In genomic region chr7:27688815-27689612, GRCm38 (mm10) we compare ENCODE assay signal across 8 mouse cellular contexts. TPM values are rescaled to one million over a fixed set of nuclear protein-coding genes. Genes with fewer than 3 reads are reported as not detected.
DNase-seq lines count a peak whose midpoint lies in the region; ATAC-seq lines count a peak whose summit lies in the region.

Gene Zfp607b, plus strand, starts transcription at chr7:27689340.

- H3K4me2 ChIP-seq in heart, embryonic 14.5 days (ENCODE audit: low read length), result peak within 1 kb of the TSS; percentile 88
- H3K4me2 ChIP-seq in liver, embryonic 13.5 days, result peak within 1 kb of the TSS; percentile 79
- peak within 1 kb of the TSS; percentile 85 for H3K4me2 ChIP-seq in stomach, embryonic 16.5 days (ENCODE audit: low read depth, low read length)

- H3K27ac ChIP-seq in heart, embryonic 14.5 days (replicated peaks in 1 of 2; ENCODE audit: control insufficient read depth in 1 of 2, insufficient read depth in 1 of 2, low read depth in 2 of 2, low read length in 2 of 2), result peak within 1 kb of the TSS; percentile 59 to 67
- H3K27ac ChIP-seq in liver, embryonic 13.5 days, result peak within 1 kb of the TSS; percentile 62
- peak within 1 kb of the TSS; percentile 81 for H3K27ac ChIP-seq in stomach, embryonic 16.5 days (ENCODE audit: low read length)

- WGBS in heart, embryonic 14.5 days, result under 1% methylated on average over 19 of the region's 19 CpGs
- 1% methylated on average over 19 of the region's 19 CpGs for whole genome bisulfite sequencing in liver, embryonic 13.5 days (ENCODE audit: insufficient replicate concordance)
- WGBS in stomach, embryonic 16.5 days, result under 1% methylated on average over 19 of the region's 19 CpGs

- peak; percentile 83 for DNase-seq in c-Kit-negative CD71-positive TER-119-positive erythroid progenitor cells, embryonic 14.5 days (ENCODE audit: low read depth, low spot score)
- DNase-seq in fibroblast of lung, adult 2 months (ENCODE audit: low read depth), result peak; percentile 97
- DNase-seq in kidney, postnatal 14 days, result peak; percentile 95
- DNase-seq in liver, embryonic 13.5 days, result peak; percentile 96
- DNase-seq in neural tube, embryonic 10.5 days (ENCODE audit: extremely low spot score, low spot score), result peak; percentile 85

- H3K9ac ChIP-seq in heart, embryonic 14.5 days (ENCODE audit: low read length), result peak within 1 kb of the TSS; percentile 85
- H3K9ac ChIP-seq in liver, embryonic 13.5 days, result peak within 1 kb of the TSS; percentile 75
- H3K9ac ChIP-seq in stomach, embryonic 16.5 days (ENCODE audit: low read length), result peak within 1 kb of the TSS; percentile 78

- H3K4me3 ChIP-seq in heart, embryonic 14.5 days (ENCODE audit: control insufficient read depth in 1 of 2, insufficient read depth in 1 of 2, low read depth in 1 of 2, low read length in 2 of 2), result peak within 1 kb of the TSS; percentile 57 to 66
- H3K4me3 ChIP-seq in liver, embryonic 13.5 days (replicated peaks), result peak within 1 kb of the TSS; percentile 63
- H3K4me3 ChIP-seq in stomach, embryonic 16.5 days (replicated peaks; ENCODE audit: low read length), result peak within 1 kb of the TSS; percentile 64

- no peaks in the 10 kb centered on the region for H3K36me3 ChIP-seq in heart, embryonic 14.5 days (ENCODE audit: control insufficient read depth, insufficient read depth, low read length)
- no peaks in the 10 kb centered on the region for H3K36me3 ChIP-seq in liver, embryonic 13.5 days
- H3K36me3 ChIP-seq in stomach, embryonic 16.5 days (ENCODE audit: control insufficient read depth, insufficient read depth, low read length), result no peaks in the 10 kb centered on the region

- H3K27me3 ChIP-seq in heart, embryonic 14.5 days (ENCODE audit: control insufficient read depth, insufficient read depth, low read length), result peaks cover 10% of the 10 kb centered on the region; the same call in 1 of the 2 replicates
- H3K27me3 ChIP-seq in liver, embryonic 13.5 days, result 0 out of 2 replicates have a peak, but pooled peaks cover 7% of the 10 kb centered on the region
- no peaks in the 10 kb centered on the region for H3K27me3 ChIP-seq in stomach, embryonic 16.5 days (ENCODE audit: control insufficient read depth, insufficient read depth, low read length)

- peak; percentile 98 for ATAC-seq in CD4-positive, CD25-positive, alpha-beta regulatory T cell, adult 4 months
- peak; percentile 100 for ATAC-seq in heart, embryonic 14.5 days (ENCODE audit: insufficient number of reproducible peaks, insufficient read depth, low FRiP score, low read depth)
- ATAC-seq in liver, embryonic 13.5 days (ENCODE audit: low read depth), result peak; percentile 99
- peak; percentile 99 for ATAC-seq in stomach, embryonic 16.5 days (ENCODE audit: insufficient read depth, low FRiP score)

- H3K9me3 ChIP-seq in heart, embryonic 14.5 days (ENCODE audit: control insufficient read depth, low read length), result no peaks in the 10 kb centered on the region
- no peaks in the 10 kb centered on the region for H3K9me3 ChIP-seq in liver, embryonic 13.5 days (replicated peaks)
- H3K9me3 ChIP-seq in stomach, embryonic 16.5 days (replicated peaks; ENCODE audit: control insufficient read depth, low read length), result no peaks in the 10 kb centered on the region

- H3K4me1 ChIP-seq in heart, embryonic 14.5 days (ENCODE audit: control insufficient read depth in 2 of 2, insufficient read depth in 2 of 2, low read length in 2 of 2), result peaks cover 5 to 15% of the 10 kb centered on the region in 2 experiments
- peaks cover 18% of the 10 kb centered on the region for H3K4me1 ChIP-seq in liver, embryonic 13.5 days (replicated peaks)
- H3K4me1 ChIP-seq in stomach, embryonic 16.5 days (ENCODE audit: control insufficient read depth, insufficient read depth, low read length), result peaks cover 10% of the 10 kb centered on the region

RNA-seq across cellular contexts. Expression of gene Zfp607b, which starts in this region (rescaled TPM):
- 1 to 10 TPM; 3.0 to 3.6 TPM for polyA plus RNA-seq in CD4-positive, CD25-positive, alpha-beta regulatory T cell, adult 4 months (2017; shearing (Covaris generic))
- 2.2 and 2.5 TPM in 2 replicates for polyA plus RNA-seq in heart, embryonic 14.5 days (2014; fragmentation: Nextera tagmentation; extraction: Ambion mirVana)
- 0.35 and 0.83 TPM in 2 replicates for polyA plus RNA-seq in liver, embryonic 13.5 days (2015; fragmentation: Nextera tagmentation; extraction: Ambion mirVana)
- 2.5 and 4.1 TPM in 2 replicates for polyA plus RNA-seq in stomach, embryonic 16.5 days (2015; fragmentation: Nextera tagmentation; extraction: Ambion mirVana)

Comparison
In these comparisons a context has a peak if more than half of its experiments do, and no peak if none do; other contexts are left out.
1. Peak in every context shown above with its lines: DNase-seq, ATAC-seq, H3K4me3 ChIP-seq and H3K27ac ChIP-seq.
2. Peak in DNase-seq, ATAC-seq, H3K4me3 ChIP-seq, H3K27ac ChIP-seq, H3K9ac ChIP-seq and H3K4me2 ChIP-seq in liver, embryonic 13.5 days; RNA of the gene not detected or under 1 TPM.